Mouse (Mus musculus): ENCODE results near the gene Cmah. TPM values are rescaled to one million over a fixed set of nuclear protein-coding genes. Genes with fewer than 3 reads are reported as not detected.
"Not testable (repeated sequence)": the region's sequence is repeated elsewhere in the genome, so short reads cannot be mapped to it uniquely, and the experiment has no call there.

Gene Cmah
- polyA plus RNA-seq, 1 experiment from 2014 or later = 0.23 TPM

GRCm38 (mm10) chr13:24393055-24393454 lies 65.9 kb downstream of the Cmah start:
- Histone ChIP-seq H3K36me3 (ENCODE audit: control insufficient read depth, insufficient read depth, low read length) (no peaks in the 10 kb centered on the region), H3K4me1 (replicated peaks; ENCODE audit: control insufficient read depth, insufficient read depth, low read length) (no peaks in the 10 kb centered on the region), H3K9me3 (ENCODE audit: control insufficient read depth, low read length) (no peaks in the 10 kb centered on the region), H3K9ac (ENCODE audit: low read length) (no peak overlapping the region), H3K27ac (ENCODE audit: low read depth) (no peak overlapping the region), H3K4me2 (ENCODE audit: low read length) (no peak overlapping the region), H3K27me3 (replicated peaks; ENCODE audit: control insufficient read depth, insufficient read depth, low read length) (no peaks in the 10 kb centered on the region), H3K4me3 (ENCODE audit: low read depth, low read length) (no peak overlapping the region)
- 41% methylated on average over 4 of the region's 4 CpGs for WGBS
- no peak for DNase-seq (ENCODE audit: low spot score)
- ATAC-seq (replicated peaks; ENCODE audit: low FRiP score, low TSS enrichment, low read depth) = no peak

DNA sequence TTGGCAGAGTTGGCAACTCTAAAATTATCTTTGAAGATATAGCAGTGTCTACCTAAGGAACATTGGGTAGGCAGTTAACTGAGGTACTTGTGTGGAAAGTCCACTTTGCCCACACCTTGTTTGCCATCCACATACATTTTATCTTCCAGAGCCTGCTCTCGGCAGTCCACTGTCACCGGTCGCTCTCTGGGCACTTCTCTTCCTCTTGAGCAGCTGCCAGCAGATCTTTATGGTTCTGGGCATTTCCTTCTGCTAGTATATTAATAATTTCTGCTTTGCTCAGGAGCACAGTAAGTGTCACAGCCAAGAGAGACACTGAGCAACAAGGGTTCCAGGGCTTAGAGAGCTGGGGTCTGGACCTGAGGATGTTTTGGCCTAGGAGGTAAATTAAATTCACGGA lies 68.6 kb downstream of the Cmah start:
- Histone ChIP-seq H3K27me3 (replicated peaks; ENCODE audit: control insufficient read depth, insufficient read depth, low read length) (no peaks in the 10 kb centered on the region), H3K4me1 (replicated peaks; ENCODE audit: control insufficient read depth, insufficient read depth, low read length) (no peaks in the 10 kb centered on the region), H3K9me3 (ENCODE audit: control insufficient read depth, low read length) (no peaks in the 10 kb centered on the region), H3K4me3 (ENCODE audit: low read depth, low read length) (no peak overlapping the region), H3K9ac (ENCODE audit: low read length) (no peak overlapping the region), H3K27ac (ENCODE audit: low read depth) (no peak overlapping the region), H3K36me3 (ENCODE audit: control insufficient read depth, insufficient read depth, low read length) (no peaks in the 10 kb centered on the region), H3K4me2 (ENCODE audit: low read length) (no peak overlapping the region)
- ATAC-seq (replicated peaks; ENCODE audit: low FRiP score, low TSS enrichment, low read depth) (no peak), DNase-seq (ENCODE audit: low spot score) (no peak)
- WGBS = 86% methylated on average over 4 of the region's 4 CpGs

GRCm38 (mm10) chr13:24397181-24397580 lies 70.0 kb downstream of the Cmah start:
- 90% methylated on average over 3 of the region's 3 CpGs for WGBS
- no peak for ATAC-seq (replicated peaks; ENCODE audit: low FRiP score, low TSS enrichment, low read depth)
- H3K9me3 ChIP-seq (ENCODE audit: control insufficient read depth, low read length) = no peaks in the 10 kb centered on the region

GRCm38 (mm10) chr13:24398488-24398887 lies 71.3 kb downstream of the Cmah start:
- Histone ChIP-seq H3K27me3 (replicated peaks; ENCODE audit: control insufficient read depth, insufficient read depth, low read length) (no peaks in the 10 kb centered on the region), H3K4me2 (ENCODE audit: low read length) (no peak overlapping the region), H3K9me3 (ENCODE audit: control insufficient read depth, low read length) (no peaks in the 10 kb centered on the region), H3K27ac (ENCODE audit: low read depth) (no peak overlapping the region), H3K4me3 (ENCODE audit: low read depth, low read length) (no peak overlapping the region), H3K4me1 (replicated peaks; ENCODE audit: control insufficient read depth, insufficient read depth, low read length) (no peaks in the 10 kb centered on the region), H3K36me3 (ENCODE audit: control insufficient read depth, insufficient read depth, low read length) (no peaks in the 10 kb centered on the region), H3K9ac (ENCODE audit: low read length) (no peak overlapping the region)
- WGBS = 75% methylated on average over 3 of the region's 3 CpGs
- DNase-seq (ENCODE audit: low spot score) (no peak), ATAC-seq (replicated peaks; ENCODE audit: low FRiP score, low TSS enrichment, low read depth) (no peak)

More at GRCm38 (mm10) chr13:24397181-24397580, 70.0 kb downstream of the Cmah start:
- no peak for DNase-seq (ENCODE audit: low spot score)
- Histone ChIP-seq H3K27ac (ENCODE audit: low read depth) (no peak overlapping the region), H3K36me3 (ENCODE audit: control insufficient read depth, insufficient read depth, low read length) (no peaks in the 10 kb centered on the region), H3K4me1 (replicated peaks; ENCODE audit: control insufficient read depth, insufficient read depth, low read length) (no peaks in the 10 kb centered on the region), H3K9ac (ENCODE audit: low read length) (no peak overlapping the region), H3K4me2 (ENCODE audit: low read length) (no peak overlapping the region), H3K4me3 (ENCODE audit: low read depth, low read length) (no peak overlapping the region), H3K27me3 (replicated peaks; ENCODE audit: control insufficient read depth, insufficient read depth, low read length) (no peaks in the 10 kb centered on the region)

DNA sequence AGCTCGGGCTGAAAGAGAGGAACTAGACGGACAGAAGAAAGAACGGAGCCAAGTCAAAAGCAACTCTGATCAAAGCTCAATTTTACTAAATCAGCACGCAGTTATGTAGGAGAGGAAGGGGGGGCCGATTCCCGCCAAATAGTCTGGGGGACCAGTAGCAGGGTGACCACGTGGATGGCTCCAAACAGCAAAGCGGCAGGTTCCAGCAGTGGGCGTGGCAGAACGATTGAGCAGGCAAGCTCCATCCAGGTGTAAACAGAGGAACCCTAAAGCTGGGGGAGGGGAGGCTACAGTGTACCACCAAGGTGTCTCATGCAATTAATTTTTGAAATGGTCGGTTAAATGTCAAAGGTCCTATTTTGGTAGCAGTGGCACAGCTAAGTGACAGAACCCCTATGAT lies 74.6 kb downstream of the Cmah start:
- 23% methylated on average over 11 of the region's 11 CpGs for WGBS
- H3K4me3 ChIP-seq (ENCODE audit: low read depth, low read length) = peak overlapping the region; percentile 6; the same call in 1 of the 2 replicates
- H3K4me2 ChIP-seq (ENCODE audit: low read length) = peak overlapping the region; percentile 36; the same call in 1 of the 2 replicates
- H3K36me3 ChIP-seq (ENCODE audit: control insufficient read depth, insufficient read depth, low read length); DNase-seq (ENCODE audit: low spot score); ATAC-seq (replicated peaks; ENCODE audit: low FRiP score, low TSS enrichment, low read depth); H3K4me1 ChIP-seq (replicated peaks; ENCODE audit: control insufficient read depth, insufficient read depth, low read length); H3K27me3 ChIP-seq (replicated peaks; ENCODE audit: control insufficient read depth, insufficient read depth, low read length); H3K9ac ChIP-seq (ENCODE audit: low read length); H3K27ac ChIP-seq (ENCODE audit: low read depth); H3K9me3 ChIP-seq (ENCODE audit: control insufficient read depth, low read length): not testable (repeated sequence)

GRCm38 (mm10) chr13:24403054-24403453 lies 75.8 kb downstream of the Cmah start:
- Histone ChIP-seq H3K9ac (ENCODE audit: low read length) (no peak overlapping the region), H3K36me3 (ENCODE audit: control insufficient read depth, insufficient read depth, low read length) (no peaks in the 10 kb centered on the region), H3K27ac (ENCODE audit: low read depth) (no peak overlapping the region), H3K27me3 (replicated peaks; ENCODE audit: control insufficient read depth, insufficient read depth, low read length) (no peaks in the 10 kb centered on the region), H3K4me2 (ENCODE audit: low read length) (no peak overlapping the region), H3K9me3 (ENCODE audit: control insufficient read depth, low read length) (no peaks in the 10 kb centered on the region), H3K4me1 (replicated peaks; ENCODE audit: control insufficient read depth, insufficient read depth, low read length) (no peaks in the 10 kb centered on the region), H3K4me3 (ENCODE audit: low read depth, low read length) (no peak overlapping the region)
- ATAC-seq (replicated peaks; ENCODE audit: low FRiP score, low TSS enrichment, low read depth) = no peak
- no peak for DNase-seq (ENCODE audit: low spot score)

DNA sequence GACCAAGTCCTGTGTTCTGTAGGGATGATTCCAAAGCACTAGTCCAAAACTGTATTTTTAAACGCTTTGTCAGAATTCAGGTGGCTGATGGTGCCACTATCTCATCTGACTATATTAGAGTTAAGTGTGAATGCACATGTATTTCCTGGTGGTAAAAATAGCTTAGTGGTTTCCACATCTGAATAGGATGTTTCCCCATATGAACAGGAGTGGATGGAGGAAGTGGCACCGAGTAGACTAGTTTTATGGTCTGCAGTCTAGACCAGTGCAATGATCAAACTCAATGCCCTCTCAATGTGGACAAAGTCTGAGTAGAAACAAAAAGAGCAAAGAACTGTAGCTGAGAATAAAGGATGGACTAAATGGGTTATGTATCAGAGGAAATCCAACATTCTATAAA lies 79.6 kb downstream of the Cmah start:
- DNase-seq (ENCODE audit: low spot score) (no peak), ATAC-seq (replicated peaks; ENCODE audit: low FRiP score, low TSS enrichment, low read depth) (no peak)
- H3K27ac ChIP-seq (ENCODE audit: low read depth) = no peak overlapping the region
- H3K36me3 ChIP-seq (ENCODE audit: control insufficient read depth, insufficient read depth, low read length) = no peaks in the 10 kb centered on the region
- no peaks in the 10 kb centered on the region for H3K4me1 ChIP-seq (replicated peaks; ENCODE audit: control insufficient read depth, insufficient read depth, low read length)
- 78% methylated on average over 2 of the region's 2 CpGs for WGBS
- no peak overlapping the region for H3K9ac ChIP-seq (ENCODE audit: low read length)
- H3K9me3 ChIP-seq (ENCODE audit: control insufficient read depth, low read length) = no peaks in the 10 kb centered on the region
- no peak overlapping the region for H3K4me2 ChIP-seq (ENCODE audit: low read length)
- no peak overlapping the region for H3K4me3 ChIP-seq (ENCODE audit: low read depth, low read length)
- no peaks in the 10 kb centered on the region for H3K27me3 ChIP-seq (replicated peaks; ENCODE audit: control insufficient read depth, insufficient read depth, low read length)

DNA sequence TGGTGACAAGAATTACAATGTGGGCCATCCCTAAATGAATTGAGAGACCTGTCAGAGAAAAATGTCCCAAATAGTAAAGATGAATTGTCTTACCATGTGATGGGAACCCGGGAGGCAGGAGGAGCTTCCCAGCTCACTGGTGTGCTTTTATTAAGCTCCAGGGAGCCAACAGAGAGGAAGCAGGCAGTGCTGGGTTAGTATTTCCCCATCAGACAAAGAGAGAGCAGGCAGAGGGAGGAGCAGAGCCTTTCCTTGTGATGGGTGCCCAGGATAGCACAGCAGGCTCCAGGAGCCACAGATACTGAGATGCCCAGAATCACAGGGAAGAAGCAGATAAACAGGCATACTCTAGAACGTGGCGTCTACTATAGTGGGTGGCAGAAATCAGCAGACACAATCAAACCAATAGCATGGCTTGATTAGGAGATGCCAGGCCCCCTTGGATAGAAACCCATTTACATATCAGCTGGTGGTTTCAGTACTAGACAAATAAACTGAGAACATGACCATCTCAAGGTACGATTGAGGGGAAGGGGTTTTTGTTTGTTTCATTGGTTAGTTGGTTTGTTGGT lies 87.5 kb downstream of the Cmah start:
- Histone ChIP-seq H3K27me3 (replicated peaks; ENCODE audit: control insufficient read depth, insufficient read depth, low read length) (no peaks in the 10 kb centered on the region), H3K4me2 (ENCODE audit: low read length) (no peak overlapping the region), H3K4me1 (replicated peaks; ENCODE audit: control insufficient read depth, insufficient read depth, low read length) (no peaks in the 10 kb centered on the region; the same call in 1 of the 2 replicates), H3K27ac (ENCODE audit: low read depth) (no peak overlapping the region), H3K9me3 (ENCODE audit: control insufficient read depth, low read length) (no peaks in the 10 kb centered on the region), H3K9ac (ENCODE audit: low read length) (no peak overlapping the region), H3K36me3 (ENCODE audit: control insufficient read depth, insufficient read depth, low read length) (no peaks in the 10 kb centered on the region), H3K4me3 (ENCODE audit: low read depth, low read length) (no peak overlapping the region)
- DNase-seq (ENCODE audit: low spot score) (no peak), ATAC-seq (replicated peaks; ENCODE audit: low FRiP score, low TSS enrichment, low read depth) (no peak)
- WGBS = 69% methylated on average over 4 of the region's 4 CpGs

- Histone ChIP-seq H3K4me2 (ENCODE audit: low read length) (no peak overlapping the region), H3K27me3 (replicated peaks; ENCODE audit: control insufficient read depth, insufficient read depth, low read length) (no peaks in the 10 kb centered on the region), H3K4me1 (replicated peaks; ENCODE audit: control insufficient read depth, insufficient read depth, low read length) (no peaks in the 10 kb centered on the region; the same call in 1 of the 2 replicates), H3K36me3 (ENCODE audit: control insufficient read depth, insufficient read depth, low read length) (no peaks in the 10 kb centered on the region), H3K27ac (ENCODE audit: low read depth) (no peak overlapping the region), H3K4me3 (ENCODE audit: low read depth, low read length) (no peak overlapping the region), H3K9ac (ENCODE audit: low read length) (no peak overlapping the region), H3K9me3 (ENCODE audit: control insufficient read depth, low read length) (no peaks in the 10 kb centered on the region)
- ATAC-seq (replicated peaks; ENCODE audit: low FRiP score, low TSS enrichment, low read depth) (no peak), DNase-seq (ENCODE audit: low spot score) (no peak)
- WGBS = 68% methylated on average over 13 of the region's 13 CpGs
Observed at GRCm38 (mm10) chr13:24415506-24416206, 88.5 kb downstream of the Cmah start.
